Mouse (Mus musculus): ENCODE data around the gene Cd82.

Cd82 gene

DNA sequence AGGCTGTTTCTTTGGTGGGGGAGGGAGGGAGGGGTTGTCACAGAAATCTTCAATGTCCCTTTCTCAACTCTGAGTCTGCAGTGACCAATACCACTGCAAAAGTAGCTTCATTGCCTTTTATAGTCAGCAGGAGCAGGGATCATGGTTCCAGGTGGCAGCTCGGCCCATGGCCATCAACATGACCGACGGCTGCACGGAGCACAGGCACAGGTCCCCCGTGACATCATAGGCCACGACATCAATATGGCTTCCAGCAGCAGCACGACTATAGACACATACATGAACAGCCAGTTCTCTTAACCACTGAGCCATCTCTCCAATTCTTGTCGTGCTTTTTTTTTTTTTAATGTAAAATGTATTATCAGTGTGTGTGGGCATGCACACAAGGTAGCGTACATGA, 48.8 kb downstream of the Cd82 start:
- DNase-seq (ENCODE audit: low spot score), result no peak

DNA sequence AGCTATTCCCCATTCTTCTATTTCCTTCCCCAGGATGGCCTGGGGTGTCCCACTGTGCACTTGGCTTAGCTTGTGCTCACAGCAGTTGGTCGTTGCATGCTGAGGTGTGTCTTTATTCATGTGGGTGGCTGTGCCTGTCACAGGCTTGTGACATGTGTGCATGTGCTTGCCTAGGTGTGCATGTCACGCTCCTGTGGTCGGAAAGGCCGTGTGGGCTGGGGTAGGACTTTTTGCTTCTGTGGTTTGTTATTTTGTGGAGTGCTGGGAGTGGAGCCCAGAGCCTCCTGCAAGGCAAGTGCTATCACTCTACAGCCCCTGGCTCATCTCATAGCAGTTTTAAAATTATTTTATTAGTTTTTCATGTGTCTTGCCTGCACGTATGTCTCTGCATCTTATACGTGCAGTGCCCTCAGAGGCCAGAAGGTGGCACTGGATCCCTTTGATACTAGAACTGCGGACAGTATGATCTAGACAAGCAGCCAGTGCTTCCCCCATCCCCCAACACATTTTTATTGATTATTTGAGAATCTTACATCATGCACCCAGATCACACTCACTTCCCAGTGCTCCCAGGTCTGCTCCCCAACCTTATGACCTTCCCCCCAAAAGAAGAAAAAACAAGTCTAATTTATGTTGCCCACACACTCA, 49.4 kb downstream of the Cd82 start:
- peak; percentile 39 for DNase-seq (ENCODE audit: low spot score)

DNA sequence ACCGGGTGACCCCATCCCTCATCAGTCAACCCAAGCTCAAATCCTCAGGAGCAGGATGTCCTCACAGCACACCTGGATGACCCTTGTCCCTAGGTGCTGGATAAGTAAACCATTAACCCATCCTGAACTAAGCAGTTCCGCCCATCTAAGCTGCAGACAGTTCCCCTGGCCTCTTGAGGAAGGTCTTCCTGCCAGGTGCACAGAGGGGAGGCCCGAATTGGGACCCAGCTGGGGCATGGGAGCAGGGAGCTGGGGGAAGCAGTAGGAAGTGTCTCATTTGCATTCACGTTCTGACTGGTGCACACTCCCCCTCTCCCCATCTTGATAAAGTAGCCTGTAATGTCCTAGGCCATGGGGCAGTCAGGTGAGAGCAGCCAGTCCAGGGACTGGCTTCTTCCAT, 50.8 kb downstream of the Cd82 start:
- no peak for DNase-seq (ENCODE audit: low spot score)

- DNase-seq (ENCODE audit: low spot score), result no peak
Measured at GRCm38 (mm10) chr2:93410899-93411570, 51.9 kb downstream of the Cd82 start.

- no peak for DNase-seq (ENCODE audit: low spot score)
Measured at GRCm38 (mm10) chr2:93405017-93405425, 57.9 kb downstream of the Cd82 start.

GRCm38 (mm10) chr2:93404169-93404568, 58.8 kb downstream of the Cd82 start:
- DNase-seq (ENCODE audit: low spot score), result no peak

DNA sequence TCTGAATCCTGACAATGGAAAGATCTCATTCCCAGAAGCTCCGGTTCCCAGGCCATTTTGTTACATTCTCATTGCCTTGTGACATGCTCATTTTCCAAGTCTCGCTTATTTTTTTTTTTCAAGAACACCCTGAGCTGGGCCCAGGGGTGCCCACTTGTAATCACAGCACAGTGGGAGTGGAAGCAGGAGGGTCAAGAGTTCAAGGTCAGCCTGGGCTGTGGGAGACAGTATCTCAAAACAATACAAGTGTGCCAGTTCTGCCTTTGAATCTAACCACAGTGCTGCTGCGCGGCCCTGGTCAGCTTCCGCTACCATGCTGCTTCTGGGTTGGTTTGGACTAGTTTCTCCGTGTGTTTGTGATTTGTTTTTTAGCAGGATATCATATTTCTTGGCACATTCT, 59.7 kb downstream of the Cd82 start:
- DNase-seq (ENCODE audit: low spot score), result no peak

- DNase-seq (ENCODE audit: low spot score), result no peak
Measured at GRCm38 (mm10) chr2:93391198-93391597, 71.7 kb downstream of the Cd82 start.

DNA sequence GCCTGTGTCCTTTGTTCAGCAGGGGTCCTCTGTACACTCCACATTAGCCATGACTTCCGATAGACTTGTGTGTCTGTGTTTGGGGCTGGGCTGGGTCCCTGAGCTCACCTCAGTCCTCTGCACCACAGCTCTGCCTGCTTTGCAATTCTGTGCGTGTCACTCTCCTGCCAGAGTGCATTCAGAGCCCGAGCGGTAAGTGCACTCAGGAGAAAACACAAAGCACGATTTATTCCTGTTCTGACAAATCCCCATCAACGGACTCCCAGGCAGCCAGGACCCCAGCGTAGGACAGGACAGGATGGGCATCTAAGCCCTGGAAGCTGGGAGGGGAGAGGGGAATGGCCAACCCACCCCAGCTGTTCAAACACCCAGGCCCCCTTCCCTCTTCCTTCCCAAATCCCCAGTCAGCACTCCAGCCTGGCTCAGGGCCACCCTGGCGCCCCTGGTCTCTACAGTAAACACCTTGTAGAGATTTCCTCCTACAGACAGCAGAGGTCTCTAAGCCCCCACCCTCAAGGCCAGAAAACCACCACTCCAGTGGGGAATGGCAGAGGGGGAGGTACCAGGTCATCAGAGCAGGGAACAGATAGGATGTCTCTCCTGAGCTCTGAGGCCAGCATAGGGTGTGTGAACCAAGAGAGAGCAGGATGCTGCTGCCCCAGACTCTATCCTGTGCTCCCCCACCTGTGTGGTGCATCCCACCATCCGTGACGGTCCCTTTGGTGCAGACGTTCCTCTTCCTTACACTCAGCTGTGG, 72.6 kb downstream of the Cd82 start:
- DNase-seq (ENCODE audit: low spot score), result no peak

DNA sequence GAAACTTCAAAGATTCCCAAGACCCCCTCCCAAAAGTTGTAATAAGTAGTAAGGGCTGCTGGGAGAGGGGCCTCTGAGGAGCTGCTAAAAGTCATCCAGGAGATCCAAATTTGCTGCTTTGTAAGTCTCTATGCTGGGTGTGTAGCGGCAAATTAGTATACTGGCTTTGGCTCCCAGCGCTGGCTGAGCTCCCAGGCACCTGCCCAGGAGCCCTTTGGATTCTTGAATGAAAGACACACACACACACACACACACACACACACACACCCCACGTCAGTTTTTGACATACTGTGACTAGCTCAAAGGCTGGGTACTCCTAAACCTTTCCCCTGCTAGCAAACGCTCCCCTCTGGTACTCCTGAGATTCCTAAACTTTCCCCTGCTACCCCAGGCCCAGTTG, 76.0 kb downstream of the Cd82 start:
- DNase-seq (ENCODE audit: low spot score), result no peak

- no peak for DNase-seq (ENCODE audit: low spot score)
Measured at GRCm38 (mm10) chr2:93383831-93384230, 79.1 kb downstream of the Cd82 start.

DNA sequence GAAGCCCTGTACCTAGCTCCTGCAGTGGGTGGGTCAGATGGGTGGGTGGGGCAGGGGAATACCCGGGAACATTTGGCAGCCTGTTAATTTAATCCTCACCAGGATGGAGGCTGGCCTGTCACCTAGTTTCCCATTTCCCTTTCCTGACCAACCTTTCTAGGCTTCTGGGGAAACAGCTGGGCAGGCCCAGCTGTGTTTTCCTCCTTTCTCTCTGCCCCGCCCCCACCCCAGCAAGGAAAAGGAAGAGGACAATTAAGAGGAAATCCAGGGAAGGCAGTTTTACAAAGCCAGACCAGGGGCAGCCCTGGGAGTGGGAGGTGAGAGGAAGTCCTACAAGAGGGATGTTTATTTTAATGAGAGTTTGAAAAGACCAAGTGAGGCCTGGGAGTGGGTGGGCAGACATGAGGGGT, 82.3 kb downstream of the Cd82 start:
- DNase-seq (ENCODE audit: low spot score), result no peak

DNA sequence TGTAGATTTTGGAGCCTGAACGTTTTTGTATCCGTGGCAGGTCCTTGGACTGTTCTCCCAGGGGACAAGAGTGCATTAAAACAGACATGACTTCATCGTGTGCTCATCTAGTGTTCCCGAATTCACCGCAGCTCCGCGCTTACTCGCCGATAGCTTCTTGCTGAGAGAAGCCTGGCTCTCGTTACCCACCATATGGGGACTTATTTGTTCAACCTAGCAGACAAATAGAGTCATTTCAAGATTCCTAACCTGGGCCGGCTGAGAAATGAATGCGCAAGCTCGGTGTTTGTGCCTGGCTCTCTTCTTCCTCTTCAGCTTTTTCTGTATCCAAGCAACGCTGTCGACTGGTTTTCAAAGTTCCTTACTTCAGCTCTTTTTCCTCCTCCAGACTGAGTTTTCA, 85.1 kb downstream of the Cd82 start:
- DNase-seq (ENCODE audit: low spot score), result no peak

DNA sequence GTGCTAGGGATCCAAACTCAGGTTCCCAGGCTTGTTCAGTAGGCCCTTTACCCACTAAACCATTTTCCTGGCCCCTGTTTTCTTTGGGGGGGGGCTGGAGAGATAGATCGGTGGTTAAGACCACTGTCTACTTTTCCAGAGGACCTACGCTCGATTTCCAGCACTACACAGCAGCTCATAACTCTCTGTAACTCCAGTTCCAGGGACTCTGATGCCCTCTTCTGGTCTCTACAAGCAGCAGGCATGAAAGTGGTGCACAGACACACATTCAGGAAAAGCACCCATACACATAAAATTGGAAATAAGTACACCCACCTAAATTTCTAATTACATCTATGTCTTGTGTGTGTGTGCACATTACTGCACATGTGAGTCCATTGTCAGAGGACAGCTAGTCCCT, 85.8 kb downstream of the Cd82 start:
- no peak for DNase-seq (ENCODE audit: low spot score)

GRCm38 (mm10) chr2:93372872-93373271, 90.1 kb downstream of the Cd82 start:
- DNase-seq (ENCODE audit: low spot score), result no peak

GRCm38 (mm10) chr2:93372097-93372571, 90.8 kb downstream of the Cd82 start:
- no peak for DNase-seq (ENCODE audit: low spot score)
